Mouse (Mus musculus) spleen, adult 2 months (tissue): ENCODE data around the gene Tex12. TPM values are rescaled to one million over a fixed set of nuclear protein-coding genes. Genes with fewer than 3 reads are reported as not detected.
A peak's percentile ranks its signal among the peaks of the same experiment; 100 is the strongest.

Experiments used
- DNase-seq, 2 experiments: peaks; one replicate each; pipeline versions ENCODE4 v3.0.0 to v3.0.0-alpha.2; 2012 to 2021; ENCODE audit warnings: low spot score in 2 of 2, low read depth in 1 of 2
- H3K27ac ChIP-seq: fragments of 200-500 bp; 2 replicates; pipeline ENCODE4 v1.5.1; 2012; ENCODE audit warnings: low read length, inconsistent platforms; ENCODE audit not compliant: insufficient read depth
- H3K27me3 ChIP-seq: fragments of 200-500 bp; 2 replicates; pipeline ENCODE4 v1.6.1; 2012; ENCODE audit warnings: mild to moderate bottlenecking, moderate library complexity, low read length, inconsistent platforms; ENCODE audit not compliant: control insufficient read depth, insufficient read depth
- H3K36me3 ChIP-seq: fragments of 200-500 bp; 2 replicates; pipeline ENCODE4 v1.6.1; 2012; ENCODE audit warnings: mild to moderate bottlenecking, low read length, inconsistent platforms; ENCODE audit not compliant: control insufficient read depth, insufficient read depth
- H3K4me1 ChIP-seq: fragments of 200-500 bp; 2 replicates; pipeline ENCODE4 v1.6.1; 2011; ENCODE audit warnings: inconsistent platforms; ENCODE audit not compliant: control insufficient read depth, insufficient read depth, insufficient read length
- H3K4me3 ChIP-seq: fragments of 200-500 bp; 2 replicates; pipeline ENCODE4 v1.5.1; 2011; ENCODE audit warnings: mild to moderate bottlenecking, inconsistent platforms; ENCODE audit not compliant: insufficient read depth, insufficient read length; ENCODE audit errors: extremely low read depth
- CTCF ChIP-seq: fragments of 200-500 bp; IDR thresholded peaks from 2 replicates; pipeline ENCODE4 v1.5.1; 2011; ENCODE audit warnings: mild to moderate bottlenecking, inconsistent platforms; ENCODE audit not compliant: insufficient read depth, insufficient read length, insufficient replicate concordance; ENCODE audit errors: extremely low read depth
- POLR2A ChIP-seq: fragments of 200-500 bp; IDR thresholded peaks from 2 replicates; pipeline ENCODE4 v1.6.1; 2011; ENCODE audit warnings: low read depth, low read length, inconsistent platforms
- WGBS: fragments of 180-500 bp; shearing (Covaris S2); methylation state at CpG from one replicate; pipeline ENCODE4 v1.1.7; 2018; 5-methylcytosine and 5-hydroxymethylcytosine counted together
- polyA plus RNA-seq: library from polyadenylated mRNA; depleted of rRNA; stranded (reverse); fragments of >200 nt; gene quantifications from 2 replicates; pipeline ENCODE4 v1.2.3, GENCODE M21; 2012

Tex12 gene
- polyA plus RNA-seq, 1 experiment = not detected

DNA sequence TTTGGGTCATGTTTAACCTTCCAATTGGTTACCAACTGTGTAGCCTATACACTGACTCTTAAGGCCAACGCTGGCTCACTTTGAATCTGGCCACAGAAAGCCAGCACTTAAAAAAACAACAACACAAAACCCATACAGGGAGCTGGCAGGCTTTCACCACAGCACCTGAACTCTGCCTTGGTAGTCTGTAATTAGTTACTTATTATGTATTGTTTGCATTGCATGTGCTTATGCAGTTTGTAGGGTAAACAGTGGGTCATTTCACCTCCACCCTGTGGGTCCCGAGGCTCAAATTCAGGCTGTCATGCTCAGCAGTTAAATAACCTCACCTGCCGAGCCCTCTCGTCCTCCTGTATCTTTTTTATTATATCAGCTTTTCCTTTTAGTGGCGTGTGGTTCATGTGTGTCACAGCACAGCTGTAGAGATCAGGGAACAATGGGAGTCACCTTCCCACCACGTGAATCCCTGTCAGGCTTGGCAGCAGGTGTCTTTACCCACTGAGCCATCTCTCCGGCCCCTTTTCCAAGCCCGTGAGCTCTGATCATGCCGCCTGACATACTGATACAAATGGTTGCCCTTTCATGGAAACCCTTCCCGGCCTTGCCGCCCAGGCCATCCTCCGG is 33.8 kb upstream of the Tex12 start:
- no peak for DNase-seq

DNA sequence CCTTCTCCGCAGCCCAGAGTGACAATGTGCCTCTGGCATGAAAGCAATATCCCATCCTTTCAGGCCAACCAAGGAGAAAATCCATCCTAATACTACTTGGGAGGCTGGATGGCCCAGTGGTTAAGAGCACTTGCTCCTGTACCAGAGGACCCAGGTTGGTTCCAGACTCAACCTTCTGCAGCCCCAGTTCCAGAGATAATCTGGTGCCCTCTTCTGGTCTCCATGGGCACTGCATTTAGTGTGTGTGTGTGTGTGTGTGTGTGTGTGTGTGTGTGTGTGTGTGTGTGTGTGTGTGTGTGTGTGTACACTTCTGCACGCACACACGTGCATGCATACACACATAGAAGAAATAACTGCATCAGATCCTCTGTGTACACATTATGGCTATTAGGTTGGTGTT is 32.4 kb upstream of the Tex12 start:
- Histone ChIP-seq H3K4me3 (no peak overlapping the region), H3K27me3 (no peaks in the 10 kb centered on the region), H3K36me3 (peaks cover 25% of the 10 kb centered on the region), H3K27ac (no peak overlapping the region), H3K4me1 (0 out of 2 replicates have a peak, but pooled peaks cover 2% of the 10 kb centered on the region)
- 85% methylated on average over 3 of the region's 3 CpGs for WGBS
- TF ChIP-seq POLR2A (no peak), CTCF (no peak; the same call in 1 of the 2 replicates)
- DNase-seq = peak; percentile 35 to 41

More for the DNA sequence above, 33.8 kb upstream of the Tex12 start:
- peaks cover 31% of the 10 kb centered on the region for H3K36me3 ChIP-seq
- H3K27ac ChIP-seq = no peak overlapping the region
- no peak for TF ChIP-seq CTCF
- no peak for TF ChIP-seq POLR2A
- 0 out of 2 replicates have a peak, but pooled peaks cover 2% of the 10 kb centered on the region for H3K4me1 ChIP-seq
- no peak overlapping the region for H3K4me3 ChIP-seq
- 91% methylated on average over 12 of the region's 12 CpGs for WGBS
- H3K27me3 ChIP-seq = no peaks in the 10 kb centered on the region

DNA sequence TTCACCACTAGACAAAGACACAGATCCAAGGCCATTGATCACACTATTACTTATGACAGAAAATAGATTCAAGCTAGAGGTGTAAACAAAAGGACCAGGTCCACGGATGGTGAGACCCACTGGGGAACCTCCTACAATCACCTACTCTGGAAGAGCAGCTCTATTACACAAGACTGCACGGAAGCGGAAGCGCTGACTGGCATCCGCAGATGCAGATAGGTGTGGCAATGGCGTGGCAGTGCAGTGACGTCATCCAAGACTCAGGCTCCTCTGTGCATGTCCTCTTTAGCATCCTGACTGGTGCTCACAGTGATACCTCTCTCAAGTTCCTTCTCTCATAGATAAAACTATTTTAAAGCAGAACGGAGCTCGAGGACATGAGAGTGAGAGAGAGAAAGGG is 31.8 kb upstream of the Tex12 start:
- Histone ChIP-seq H3K4me1 (0 out of 2 replicates have a peak, but pooled peaks cover 2% of the 10 kb centered on the region), H3K27ac (no peak overlapping the region), H3K36me3 (peaks cover 20% of the 10 kb centered on the region), H3K27me3 (no peaks in the 10 kb centered on the region), H3K4me3 (no peak overlapping the region)
- TF ChIP-seq CTCF (no peak), POLR2A (no peak)
- WGBS = 86% methylated on average over 9 of the region's 9 CpGs
- no peak for DNase-seq

DNA sequence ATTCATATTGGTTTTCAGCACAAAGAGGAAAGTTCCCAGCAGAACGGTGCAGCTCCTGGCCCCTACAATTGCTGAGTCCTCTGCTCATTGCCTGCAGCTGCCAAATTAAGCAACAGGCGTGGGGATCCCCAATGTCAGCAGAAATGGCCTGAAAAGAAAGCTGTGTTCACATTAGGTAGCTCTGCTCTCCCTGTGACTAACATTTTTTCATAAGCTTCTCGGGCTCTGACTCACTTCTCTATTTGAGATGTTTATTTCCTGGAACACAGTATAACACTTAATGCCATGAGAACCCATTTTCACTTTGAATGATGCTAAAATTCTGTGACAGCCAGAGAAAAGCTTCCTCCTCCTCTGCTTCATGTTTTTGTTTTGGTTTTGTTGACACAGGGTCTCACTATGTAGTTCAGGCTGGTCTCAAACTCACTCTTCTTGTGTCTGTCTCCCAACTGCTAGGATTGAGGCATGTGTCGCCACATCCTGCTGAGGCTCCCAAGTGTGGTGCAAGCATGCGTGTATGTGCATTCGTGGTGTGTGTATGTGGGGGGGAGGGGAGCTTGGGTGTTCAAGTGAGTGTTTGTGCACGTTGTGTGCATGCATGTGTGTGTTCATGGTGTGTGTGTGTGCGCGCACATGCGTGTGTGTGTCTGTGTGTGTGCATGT is 29.9 kb upstream of the Tex12 start:
- Histone ChIP-seq H3K27ac (no peak overlapping the region), H3K4me3 (no peak overlapping the region), H3K36me3 (peaks cover 6% of the 10 kb centered on the region; the same call in 1 of the 2 replicates), H3K4me1 (0 out of 2 replicates have a peak, but pooled peaks cover 2% of the 10 kb centered on the region), H3K27me3 (no peaks in the 10 kb centered on the region)
- no peak for DNase-seq
- TF ChIP-seq CTCF = no peak
- 49% methylated on average over 10 of the region's 10 CpGs for WGBS

DNA sequence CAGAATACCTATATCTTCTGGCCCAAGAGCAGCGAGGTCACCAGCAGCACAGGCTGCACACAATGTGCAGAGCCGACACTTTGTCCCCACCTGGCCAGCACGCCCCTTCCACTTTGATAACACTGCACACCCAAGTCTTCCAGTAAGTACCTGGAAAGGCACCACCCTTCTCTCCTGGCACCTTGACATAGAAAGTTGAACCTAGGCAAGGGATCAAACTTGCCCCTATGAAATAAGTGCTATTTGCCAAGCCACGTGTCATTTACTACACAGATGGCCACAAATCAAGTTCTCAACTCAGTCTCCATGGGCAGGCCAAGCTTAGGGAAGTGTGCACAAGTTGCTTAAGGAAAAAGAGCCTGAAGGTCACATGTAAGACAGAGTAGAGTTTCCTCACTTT is 25.8 kb upstream of the Tex12 start:
- 86% methylated on average over 4 of the region's 4 CpGs for WGBS
- 0 out of 2 replicates have a peak, but pooled peaks cover 2% of the 10 kb centered on the region for H3K4me1 ChIP-seq
- TF ChIP-seq POLR2A (no peak), CTCF (no peak)
- no peaks in the 10 kb centered on the region for H3K27me3 ChIP-seq
- no peak for DNase-seq
- no peaks in the 10 kb centered on the region for H3K36me3 ChIP-seq
- H3K27ac ChIP-seq = no peak overlapping the region
- no peak overlapping the region for H3K4me3 ChIP-seq

DNA sequence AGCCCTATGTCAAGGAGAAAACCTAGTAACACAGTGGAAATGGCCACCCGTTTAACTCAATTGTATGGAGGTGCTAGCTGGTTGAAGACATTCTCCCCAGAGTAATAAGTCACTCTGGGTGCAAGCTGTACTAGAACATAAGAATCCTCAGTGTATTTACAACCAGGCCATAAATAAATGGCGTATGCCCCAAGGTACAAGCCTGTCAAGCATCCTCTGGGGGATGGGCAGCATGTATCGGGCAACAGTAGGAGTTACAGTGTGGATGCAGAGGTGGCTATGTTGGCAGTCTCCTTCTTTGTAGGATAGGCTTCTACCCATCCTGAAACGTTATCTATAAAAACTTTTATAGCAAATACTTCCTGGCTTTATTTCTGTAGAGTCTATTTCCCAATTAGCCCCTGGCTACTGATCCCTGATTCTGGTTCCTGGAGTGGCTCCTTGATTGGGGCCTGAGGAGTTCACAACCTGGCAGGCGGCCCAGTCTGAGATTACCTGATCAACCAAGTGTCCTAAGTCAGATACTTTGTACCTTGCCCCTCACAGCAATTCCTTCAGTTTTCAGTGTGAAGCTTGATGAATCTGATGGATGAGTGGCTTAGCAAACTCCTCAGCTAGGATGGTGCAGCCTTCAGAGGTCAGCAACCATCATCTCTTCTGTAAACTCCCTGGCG is 24.2 kb upstream of the Tex12 start:
- no peaks in the 10 kb centered on the region for H3K36me3 ChIP-seq
- 0 out of 2 replicates have a peak, but pooled peaks cover 2% of the 10 kb centered on the region for H3K4me1 ChIP-seq
- no peak for DNase-seq
- H3K27me3 ChIP-seq = no peaks in the 10 kb centered on the region
- TF ChIP-seq CTCF (no peak), POLR2A (no peak)
- WGBS = 89% methylated on average over 6 of the region's 6 CpGs
- no peak overlapping the region for H3K27ac ChIP-seq
- no peak overlapping the region for H3K4me3 ChIP-seq

DNA sequence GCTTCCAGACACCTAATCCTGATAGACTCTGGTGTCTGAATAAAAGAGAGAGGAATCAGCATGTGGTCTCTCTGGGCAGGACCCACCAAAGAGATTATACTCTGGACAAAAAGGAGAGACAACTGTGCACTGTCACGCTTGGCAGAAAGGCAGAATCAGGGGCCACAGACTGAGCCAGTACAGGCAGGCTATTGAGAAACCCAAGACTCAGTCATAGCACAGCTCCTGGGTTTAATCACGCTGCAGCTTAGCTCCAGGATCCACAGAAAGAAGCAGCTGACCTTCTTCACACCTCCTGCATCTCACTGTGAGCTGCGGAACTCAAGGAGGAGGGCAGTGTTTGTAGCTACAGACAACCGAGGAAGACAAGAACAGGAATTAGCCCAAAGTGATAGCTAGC is 19.2 kb upstream of the Tex12 start:
- 85% methylated on average over 4 of the region's 4 CpGs for WGBS
- TF ChIP-seq CTCF = no peak
- TF ChIP-seq POLR2A = no peak

More for the DNA sequence above, 19.2 kb upstream of the Tex12 start:
- DNase-seq = no peak
- no peaks in the 10 kb centered on the region for H3K36me3 ChIP-seq
- no peaks in the 10 kb centered on the region for H3K27me3 ChIP-seq
- H3K27ac ChIP-seq = no peak overlapping the region
- H3K4me3 ChIP-seq = no peak overlapping the region
- H3K4me1 ChIP-seq = no peaks in the 10 kb centered on the region
